Mouse (Mus musculus) hindbrain, embryonic 15.5 days (tissue): ENCODE data around the gene Ckm. TPM values are rescaled to one million over a fixed set of nuclear protein-coding genes. Genes with fewer than 3 reads are reported as not detected.

Source experiments
- ATAC-seq: fragments of 200-750 bp; cut with Nextera tagmentation; 2 replicates; pipeline ENCODE4 v1.8.0; 2017; ENCODE audit warnings: low read depth, moderate number of reproducible peaks, moderate TSS enrichment; ENCODE audit not compliant: low FRiP score
- H3K27ac ChIP-seq: fragments of 300-500 bp; sonication (generic); replicated peaks from 2 replicates; pipeline ENCODE4 v1.5.1; 2015; ENCODE audit warnings: mild to moderate bottlenecking, inconsistent platforms
- H3K27me3 ChIP-seq: fragments of 300-500 bp; sonication (generic); 2 replicates; pipeline ENCODE4 v1.6.1; 2015; ENCODE audit warnings: control low read depth, inconsistent platforms
- H3K36me3 ChIP-seq: fragments of 300-500 bp; sonication (generic); 2 replicates; pipeline ENCODE4 v1.6.1; 2015; ENCODE audit warnings: control low read depth, inconsistent platforms
- H3K4me1 ChIP-seq: fragments of 300-500 bp; sonication (generic); replicated peaks from 2 replicates; pipeline ENCODE4 v1.6.1; 2015; ENCODE audit warnings: control low read depth, inconsistent platforms
- H3K4me2 ChIP-seq: fragments of 300-500 bp; sonication (generic); 2 replicates; pipeline ENCODE4 v1.6.1; 2015; ENCODE audit warnings: moderate library complexity, mild to moderate bottlenecking, inconsistent platforms
- H3K4me3 ChIP-seq: fragments of 300-500 bp; sonication (generic); 2 replicates; pipeline ENCODE4 v1.5.1; 2015; ENCODE audit warnings: mild to moderate bottlenecking, inconsistent platforms
- H3K9ac ChIP-seq: fragments of 300-500 bp; sonication (generic); 2 replicates; pipeline ENCODE4 v1.6.1; 2015; ENCODE audit warnings: inconsistent platforms
- H3K9me3 ChIP-seq: fragments of 300-500 bp; sonication (generic); 2 replicates; pipeline ENCODE4 v1.6.1; 2016; ENCODE audit warnings: control low read depth, inconsistent platforms
- WGBS: fragments of 180-500 bp; shearing (Covaris S2); methylation state at CpG from one replicate; pipeline ENCODE4 v1.1.7; 2015; 5-methylcytosine and 5-hydroxymethylcytosine counted together
- polyA plus RNA-seq: library from polyadenylated mRNA; unstranded; fragments of >200 nt; fragmentation: Nextera tagmentation; extraction: Ambion mirVana; gene quantifications from 2 replicates; pipeline ENCODE4 v1.2.1, GENCODE M21; 2015

The Ckm gene
- polyA plus RNA-seq, 1 experiment from 2014 or later, result 0.23 TPM

DNA sequence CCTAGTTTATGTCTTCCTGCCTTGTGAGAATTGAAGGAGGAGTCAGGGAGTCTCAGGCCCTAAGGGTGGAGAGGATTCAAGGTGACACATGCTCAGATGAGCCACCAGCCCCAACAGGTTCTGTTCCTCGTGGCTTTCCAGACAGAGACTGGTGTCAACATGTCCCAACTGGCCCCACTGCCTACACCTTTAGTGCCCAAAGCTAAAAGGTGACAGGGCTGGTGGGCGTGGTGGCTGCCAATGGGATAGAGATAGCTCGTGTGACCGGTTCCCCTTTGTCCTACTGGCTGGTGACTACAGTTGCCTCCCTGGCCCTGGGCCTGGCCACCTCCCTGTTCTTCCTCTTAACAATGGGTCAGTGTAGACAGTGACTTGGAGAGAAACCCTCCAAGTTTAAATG is 39.2 kb upstream of the Ckm start:
- Histone ChIP-seq H3K4me2 (no peak overlapping the region), H3K36me3 (no peaks in the 10 kb centered on the region), H3K27me3 (peaks cover 23% of the 10 kb centered on the region), H3K27ac (no peak overlapping the region), H3K9me3 (no peaks in the 10 kb centered on the region), H3K9ac (no peak overlapping the region), H3K4me3 (no peak overlapping the region), H3K4me1 (peaks cover 26% of the 10 kb centered on the region)
- WGBS, result 85% methylated on average over 4 of the region's 4 CpGs
- no peak for ATAC-seq

DNA sequence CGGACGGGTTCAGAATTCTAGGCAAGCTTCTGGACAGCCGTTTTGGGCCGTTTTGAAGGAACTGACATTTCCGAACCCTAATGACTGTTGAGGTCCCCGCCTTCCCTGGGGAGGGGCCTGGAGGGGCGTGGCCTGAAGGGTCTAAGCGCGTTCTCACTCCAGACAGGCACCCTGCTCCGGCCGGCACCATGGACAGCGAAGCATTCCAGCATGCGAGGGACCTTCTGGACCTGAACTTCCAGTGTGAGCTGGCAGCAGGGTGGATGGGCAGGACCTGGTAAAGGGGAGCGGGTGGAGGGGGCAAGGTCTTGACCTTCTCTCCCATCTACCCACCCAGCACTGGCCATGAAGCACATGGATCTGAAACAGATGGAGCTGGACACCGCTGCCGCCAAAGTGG is 36.2 kb upstream of the Ckm start:
- Histone ChIP-seq H3K4me1 (peaks cover 5% of the 10 kb centered on the region), H3K27me3 (peaks cover 7% of the 10 kb centered on the region; the same call in 1 of the 2 replicates), H3K4me2 (no peak overlapping the region), H3K27ac (no peak overlapping the region), H3K9me3 (no peaks in the 10 kb centered on the region), H3K9ac (no peak overlapping the region), H3K4me3 (no peak overlapping the region), H3K36me3 (no peaks in the 10 kb centered on the region)
- no peak for ATAC-seq
- 25% methylated on average over 16 of the region's 16 CpGs for WGBS

DNA sequence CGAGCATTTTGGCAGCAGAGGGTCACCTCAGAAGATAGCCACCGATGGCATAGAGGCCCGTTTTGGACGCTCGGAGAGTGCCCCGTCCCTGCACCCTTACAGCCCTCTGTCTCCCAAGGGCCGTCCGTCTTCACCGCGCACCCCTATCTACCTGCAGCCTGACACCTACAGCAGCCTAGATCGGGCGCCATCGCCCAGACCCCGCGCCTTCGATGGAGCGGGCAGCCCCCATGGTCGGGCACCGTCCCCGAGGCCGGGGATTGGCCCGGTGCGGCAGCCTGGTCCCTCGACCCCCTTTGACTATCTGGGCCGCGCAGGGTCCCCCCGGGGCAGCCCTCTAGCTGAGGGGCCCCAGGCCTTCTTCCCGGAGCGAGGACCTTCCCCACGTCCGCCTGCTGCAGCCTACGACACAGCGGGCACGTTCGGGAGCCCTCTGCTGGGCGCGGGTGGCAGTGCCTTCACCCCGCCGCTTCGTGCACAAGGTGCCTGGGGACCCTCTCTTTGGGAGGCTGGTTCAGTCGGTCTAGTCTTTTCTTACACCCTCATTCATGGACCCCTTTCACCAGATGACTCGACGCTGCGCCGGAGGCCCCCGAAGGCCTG is 34.7 kb upstream of the Ckm start:
- peak; percentile 84 for ATAC-seq
- Histone ChIP-seq H3K4me3 (peak overlapping the region; percentile 42), H3K27me3 (peaks cover 7% of the 10 kb centered on the region; the same call in 1 of the 2 replicates), H3K36me3 (no peaks in the 10 kb centered on the region), H3K4me2 (peak overlapping the region; percentile 70), H3K9me3 (no peaks in the 10 kb centered on the region), H3K9ac (peak overlapping the region; percentile 54), H3K27ac (no peak overlapping the region), H3K4me1 (peaks cover 5% of the 10 kb centered on the region)
- WGBS, result 11% methylated on average over 45 of the region's 46 CpGs

DNA sequence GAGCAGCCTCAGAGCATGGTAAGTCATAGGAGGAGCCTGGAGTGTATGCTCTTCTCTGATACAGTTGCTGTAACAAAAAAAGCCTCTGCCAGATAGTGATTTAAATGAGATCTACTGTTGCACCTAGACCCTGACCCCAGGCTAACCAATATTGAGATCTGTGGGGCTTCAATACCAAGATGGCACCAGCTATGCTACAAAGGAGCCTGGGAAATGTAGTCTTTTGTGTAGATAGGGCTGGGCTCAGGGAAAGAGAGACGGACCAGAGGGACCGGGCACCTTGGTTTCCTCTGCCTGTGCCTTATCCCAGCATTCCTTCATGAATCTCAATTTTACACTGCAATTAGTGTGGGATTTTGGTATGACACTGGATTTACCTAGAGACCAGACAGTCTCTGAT is 31.2 kb upstream of the Ckm start:
- H3K4me2 ChIP-seq, result no peak overlapping the region
- H3K36me3 ChIP-seq, result no peaks in the 10 kb centered on the region
- peaks cover 7% of the 10 kb centered on the region; the same call in 1 of the 2 replicates for H3K27me3 ChIP-seq
- H3K9me3 ChIP-seq, result no peaks in the 10 kb centered on the region
- H3K4me3 ChIP-seq, result no peak overlapping the region
- 84% methylated on average over 2 of the region's 2 CpGs for WGBS
- H3K4me1 ChIP-seq, result peaks cover 5% of the 10 kb centered on the region
- H3K27ac ChIP-seq, result no peak overlapping the region
- no peak for ATAC-seq
- H3K9ac ChIP-seq, result no peak overlapping the region

DNA sequence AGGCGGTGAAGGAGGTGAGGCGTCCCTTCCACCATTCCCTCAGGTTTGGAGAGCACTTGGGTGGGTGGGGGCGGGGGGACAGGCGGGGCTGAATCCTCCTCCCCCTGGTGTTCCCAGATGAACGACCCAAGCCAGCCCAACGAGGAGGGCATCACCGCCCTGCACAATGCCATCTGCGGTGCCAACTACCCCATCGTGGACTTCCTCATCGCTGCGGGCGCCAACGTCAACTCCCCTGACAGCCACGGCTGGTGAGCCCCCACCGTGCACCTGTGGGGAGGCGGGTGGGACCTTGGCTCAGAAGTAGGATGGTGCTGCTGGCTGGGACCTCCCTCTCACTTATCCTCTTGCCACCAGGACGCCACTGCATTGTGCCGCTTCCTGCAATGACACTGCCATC is 29.2 kb upstream of the Ckm start:
- ATAC-seq, result no peak
- WGBS, result 81% methylated on average over 18 of the region's 18 CpGs
- no peak overlapping the region for H3K27ac ChIP-seq

DNA sequence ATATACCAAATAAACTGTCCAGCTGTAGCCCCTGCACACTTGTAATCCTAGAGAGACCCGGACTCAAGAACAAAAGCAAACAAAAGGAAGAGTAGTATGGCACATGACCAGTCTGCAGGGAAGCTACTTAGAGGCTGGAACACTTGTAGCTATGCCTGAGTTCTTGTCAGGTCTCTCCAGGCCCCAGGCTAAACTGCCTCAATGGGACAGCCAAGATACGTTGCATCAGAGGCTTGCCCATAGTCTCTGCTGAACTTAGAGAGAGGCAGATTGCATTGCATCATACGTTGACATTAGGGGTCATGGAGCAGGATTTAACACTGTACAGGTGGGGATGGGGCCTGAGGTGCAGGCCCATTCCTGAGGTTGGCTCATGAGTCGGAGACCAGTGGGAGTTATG is 28.6 kb upstream of the Ckm start:
- Histone ChIP-seq H3K9ac (no peak overlapping the region), H3K27ac (no peak overlapping the region), H3K4me1 (no peaks in the 10 kb centered on the region), H3K27me3 (no peaks in the 10 kb centered on the region), H3K9me3 (no peaks in the 10 kb centered on the region), H3K4me3 (no peak overlapping the region), H3K4me2 (no peak overlapping the region), H3K36me3 (no peaks in the 10 kb centered on the region)
- 86% methylated on average over 4 of the region's 4 CpGs for WGBS
- ATAC-seq, result no peak

More for the DNA sequence above, 29.2 kb upstream of the Ckm start:
- Histone ChIP-seq H3K4me3 (no peak overlapping the region), H3K9me3 (no peaks in the 10 kb centered on the region), H3K4me2 (no peak overlapping the region), H3K9ac (no peak overlapping the region), H3K27me3 (no peaks in the 10 kb centered on the region), H3K4me1 (no peaks in the 10 kb centered on the region), H3K36me3 (no peaks in the 10 kb centered on the region)

DNA sequence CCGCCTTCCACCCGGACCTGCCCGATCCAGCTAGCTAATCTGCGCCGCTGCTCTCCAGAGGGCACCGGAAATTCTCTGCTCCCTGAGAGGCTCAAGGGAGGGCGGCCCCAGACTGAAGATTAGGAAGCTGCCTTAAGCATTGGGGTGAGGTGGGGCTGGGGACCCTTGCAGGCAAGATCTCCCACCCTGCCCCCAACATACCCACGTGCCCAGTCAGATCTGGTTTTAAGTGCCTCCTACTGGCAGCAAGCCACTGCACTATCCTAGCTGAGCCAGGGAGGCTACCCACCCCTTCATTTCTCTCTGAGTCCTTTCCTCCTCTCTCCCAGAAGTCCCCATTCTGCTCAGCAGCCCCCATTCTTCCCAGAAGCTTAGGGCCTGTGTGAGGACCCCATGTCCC is 26.5 kb upstream of the Ckm start:
- no peaks in the 10 kb centered on the region for H3K36me3 ChIP-seq
- no peak overlapping the region for H3K27ac ChIP-seq
- peaks cover 6% of the 10 kb centered on the region for H3K4me1 ChIP-seq
- H3K4me3 ChIP-seq, result no peak overlapping the region
- no peak for ATAC-seq
- H3K9me3 ChIP-seq, result no peaks in the 10 kb centered on the region
- H3K27me3 ChIP-seq, result no peaks in the 10 kb centered on the region
- no peak overlapping the region for H3K4me2 ChIP-seq
- H3K9ac ChIP-seq, result no peak overlapping the region
- 74% methylated on average over 8 of the region's 8 CpGs for WGBS

DNA sequence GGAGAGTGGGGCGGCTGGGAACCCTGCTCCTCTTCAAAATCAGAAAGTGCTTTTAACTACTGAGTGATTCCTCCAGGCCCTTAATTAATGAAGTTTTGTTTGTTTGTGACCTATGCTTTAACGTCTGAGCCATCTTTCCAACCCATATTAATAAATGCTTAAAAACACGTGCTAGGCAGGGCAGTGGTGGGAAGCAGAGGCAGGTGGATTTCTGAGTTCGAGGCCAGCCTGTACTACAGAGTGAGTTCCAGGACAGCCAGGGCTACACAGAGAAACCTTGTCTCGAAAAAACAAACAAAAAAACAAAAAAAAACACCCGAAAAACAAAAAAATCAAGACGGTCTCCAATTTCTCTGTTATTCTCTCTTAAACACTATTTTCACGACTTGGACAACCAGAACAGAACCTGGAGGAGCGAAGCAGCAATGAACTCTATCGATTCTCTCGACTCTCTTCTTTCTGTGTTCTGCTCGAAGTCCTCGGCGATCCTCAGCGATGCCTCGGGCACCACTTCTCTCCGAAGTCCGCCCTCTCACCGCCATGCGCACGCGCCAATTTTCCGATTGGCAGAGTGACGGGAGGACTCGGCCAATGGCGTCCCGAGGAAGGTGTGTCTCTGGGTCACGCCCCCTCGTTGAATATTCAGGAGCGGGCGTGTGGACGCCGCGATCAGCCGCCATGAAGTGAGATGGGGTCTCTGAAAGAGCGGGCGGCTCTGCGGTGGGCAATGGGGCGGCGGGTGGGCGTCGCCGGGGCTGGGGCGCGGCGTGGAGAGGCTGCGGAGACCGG is 23.0 kb upstream of the Ckm start, which contains the start of gene Ercc2:
Gene Ercc2, plus strand, starts transcription at position 634 of the 789 bp plus-strand sequence.
- peak within 1 kb of the TSS; percentile 93 for H3K4me3 ChIP-seq
- peak within 1 kb of the TSS; percentile 82 for H3K9ac ChIP-seq
- H3K36me3 ChIP-seq, result peaks cover 19% of the 10 kb centered on the region
- H3K27ac ChIP-seq, result peak within 1 kb of the TSS; percentile 71
- WGBS, result 7% methylated on average over 46 of the region's 48 CpGs
- ATAC-seq, result peak; percentile 95
- H3K9me3 ChIP-seq, result no peaks in the 10 kb centered on the region
- H3K27me3 ChIP-seq, result no peaks in the 10 kb centered on the region
- peaks cover 17% of the 10 kb centered on the region for H3K4me1 ChIP-seq
- peak within 1 kb of the TSS; percentile 58 for H3K4me2 ChIP-seq

DNA sequence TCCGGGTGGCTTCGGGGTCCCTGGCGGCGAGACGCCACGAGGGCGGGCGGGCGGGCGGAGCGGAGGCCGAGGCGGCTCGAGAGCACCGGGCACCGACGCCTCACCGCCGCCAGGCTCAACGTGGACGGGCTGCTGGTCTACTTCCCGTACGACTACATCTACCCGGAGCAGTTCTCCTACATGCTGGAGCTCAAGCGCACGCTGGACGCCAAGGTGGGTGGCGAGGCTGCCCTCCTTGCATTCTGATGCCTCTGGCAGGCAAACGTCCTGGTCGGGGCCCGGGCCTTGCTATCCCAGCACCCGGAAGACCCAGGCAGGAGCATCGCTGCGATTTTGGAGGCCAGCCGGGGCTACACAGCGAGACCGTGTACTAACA is 22.4 kb upstream of the Ckm start:
- WGBS, result under 1% methylated on average over 28 of the region's 37 CpGs
- peak; percentile 64 for ATAC-seq

DNA sequence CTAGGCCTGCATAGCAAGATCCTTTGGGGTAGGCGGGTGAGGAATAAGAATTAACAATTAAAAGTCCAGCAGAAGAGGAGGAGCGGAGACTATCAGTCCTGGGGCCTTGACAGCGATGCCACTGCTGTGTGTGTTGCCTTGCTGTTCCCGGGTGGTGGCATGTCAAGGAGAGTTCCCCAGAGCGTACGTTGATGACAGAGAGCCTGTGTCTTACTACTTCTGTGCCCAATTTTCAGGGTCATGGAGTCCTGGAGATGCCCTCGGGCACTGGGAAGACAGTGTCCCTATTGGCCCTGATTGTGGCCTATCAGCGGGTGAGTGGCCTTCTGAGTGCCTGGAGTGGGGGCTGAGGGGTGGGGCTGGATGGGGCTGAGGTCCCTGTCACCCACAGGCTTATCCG is 20.9 kb upstream of the Ckm start:
- H3K9ac ChIP-seq, result no peak overlapping the region
- WGBS, result 84% methylated on average over 9 of the region's 9 CpGs

More for the DNA sequence above, 22.4 kb upstream of the Ckm start:
- Histone ChIP-seq H3K9ac (peak overlapping the region; percentile 82), H3K4me3 (peak overlapping the region; percentile 93), H3K9me3 (no peaks in the 10 kb centered on the region), H3K36me3 (peaks cover 23% of the 10 kb centered on the region), H3K27me3 (no peaks in the 10 kb centered on the region), H3K4me1 (peaks cover 17% of the 10 kb centered on the region), H3K4me2 (peak overlapping the region; percentile 58), H3K27ac (peak overlapping the region; percentile 71)

DNA sequence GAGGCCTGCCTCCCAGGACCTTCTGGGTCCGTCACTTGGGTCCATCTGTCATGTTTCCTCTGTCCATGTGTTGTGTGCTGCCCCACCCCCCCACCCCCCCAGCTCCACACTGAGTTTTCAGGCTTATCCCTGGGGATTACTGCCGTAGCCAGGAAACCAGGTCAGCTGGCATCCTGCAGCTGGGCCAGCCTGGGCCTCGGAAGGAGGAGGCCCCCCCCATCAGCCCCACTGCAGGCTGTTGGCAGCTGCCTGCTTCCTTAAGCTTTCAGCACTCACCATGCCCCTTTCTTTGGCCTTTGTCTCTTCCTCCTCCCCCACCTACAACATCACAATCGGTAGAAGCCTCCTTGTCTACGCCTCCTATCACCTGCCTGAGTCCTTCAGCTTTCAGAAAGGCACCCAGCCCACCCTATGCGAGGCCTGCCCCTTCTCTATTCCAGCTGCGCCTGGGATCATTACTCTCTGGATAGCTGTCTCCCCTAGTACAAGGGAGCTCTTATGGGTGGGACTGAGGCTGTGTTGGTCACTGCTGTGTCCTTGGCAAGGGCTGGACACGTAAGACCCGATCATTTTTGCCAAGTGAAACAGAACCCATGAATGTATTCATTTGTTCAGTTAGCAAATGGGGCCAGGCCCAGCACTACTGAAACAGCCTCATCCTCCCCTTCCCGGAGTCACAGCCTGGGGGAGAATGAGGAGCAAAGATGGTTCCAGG is 15.7 kb upstream of the Ckm start:
- Histone ChIP-seq H3K9me3 (no peaks in the 10 kb centered on the region), H3K27ac (no peak overlapping the region), H3K4me1 (peaks cover 3% of the 10 kb centered on the region; the same call in 1 of the 2 replicates), H3K4me2 (no peak overlapping the region), H3K27me3 (no peaks in the 10 kb centered on the region), H3K9ac (no peak overlapping the region), H3K36me3 (peaks cover 70% of the 10 kb centered on the region), H3K4me3 (no peak overlapping the region)
- no peak for ATAC-seq
- 62% methylated on average over 10 of the region's 10 CpGs for WGBS

More for the DNA sequence above, 20.9 kb upstream of the Ckm start:
- Histone ChIP-seq H3K36me3 (peaks cover 33% of the 10 kb centered on the region), H3K27me3 (no peaks in the 10 kb centered on the region), H3K9me3 (no peaks in the 10 kb centered on the region), H3K4me2 (0 out of 2 replicates have a peak overlapping the region, but pooled peaks have one; percentile 58), H3K4me1 (peaks cover 17% of the 10 kb centered on the region), H3K4me3 (no peak overlapping the region), H3K27ac (no peak overlapping the region)
- no peak for ATAC-seq

DNA sequence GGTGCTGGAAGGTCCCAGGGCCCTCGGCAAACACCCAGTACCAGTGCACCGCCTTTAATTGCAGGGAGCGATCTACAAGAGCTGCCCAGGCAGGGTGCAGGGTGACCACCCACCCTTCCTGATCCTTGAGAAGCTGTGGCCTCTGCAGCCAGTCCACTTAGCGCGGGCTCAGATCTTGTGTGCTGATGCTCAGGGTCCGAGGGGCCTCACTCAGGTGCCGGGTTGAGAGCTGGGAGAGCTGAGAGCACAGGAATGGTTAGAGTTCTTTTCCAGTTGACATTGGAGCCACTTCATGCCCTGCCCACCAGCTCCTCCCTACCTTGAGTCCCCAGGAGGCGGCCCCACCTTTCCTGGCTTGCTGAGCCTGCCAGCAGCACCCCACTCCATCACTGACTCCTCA is 10.1 kb upstream of the Ckm start:
- H3K27ac ChIP-seq, result no peak overlapping the region
- 0 out of 2 replicates have a peak, but pooled peaks cover 5% of the 10 kb centered on the region for H3K27me3 ChIP-seq
- H3K4me2 ChIP-seq, result no peak overlapping the region
- 90% methylated on average over 8 of the region's 8 CpGs for WGBS
- no peak overlapping the region for H3K9ac ChIP-seq
- no peaks in the 10 kb centered on the region for H3K9me3 ChIP-seq
- H3K36me3 ChIP-seq, result peaks cover 54% of the 10 kb centered on the region
- no peak overlapping the region for H3K4me3 ChIP-seq
- peaks cover 4% of the 10 kb centered on the region; the same call in 1 of the 2 replicates for H3K4me1 ChIP-seq
- ATAC-seq, result no peak
